Mouse (Mus musculus) liver, postnatal 0 days (tissue): ENCODE measurements around the gene Scn9a.

Experiments used
- CTCF ChIP-seq: sonication (generic); IDR thresholded peaks from 2 replicates; pipeline ENCODE4 v1.5.1; 2016; ENCODE audit warnings: antibody characterized with exemption, low read depth
- EP300 ChIP-seq: IDR thresholded peaks from 2 replicates; pipeline ENCODE4 v1.6.1; 2016; ENCODE audit warnings: antibody characterized with exemption, low read depth, mild to moderate bottlenecking

DNA sequence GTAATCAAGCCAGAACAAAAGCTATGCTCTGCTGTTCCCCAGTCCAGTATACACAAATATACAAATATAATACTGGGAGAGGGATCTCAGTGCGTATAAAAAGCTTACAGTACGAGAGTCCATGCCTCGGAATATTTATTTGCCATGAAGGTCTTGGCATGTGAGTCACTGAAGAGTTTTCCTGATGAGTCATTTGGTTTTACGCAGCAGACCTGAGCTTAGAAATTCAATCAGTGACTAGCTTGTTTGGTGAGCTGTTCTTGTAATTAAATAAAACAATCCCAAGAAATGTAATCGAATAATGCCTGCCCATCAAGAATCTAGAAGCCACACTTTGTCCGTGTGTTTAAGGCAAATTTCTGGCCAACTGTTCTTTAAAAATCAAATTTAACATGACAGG, 37.4 kb downstream of the Scn9a start:
- TF ChIP-seq CTCF (no peak), EP300 (no peak)
